Mouse (Mus musculus) left cerebral cortex, postnatal 10 days (tissue): ENCODE results near the gene Akap9. TPM values are rescaled to one million over a fixed set of nuclear protein-coding genes. Genes with fewer than 3 reads are reported as not detected.
"Not testable (repeated sequence)": the region's sequence is repeated elsewhere in the genome, so short reads cannot be mapped to it uniquely, and the experiment has no call there.

Experiments
- DNase-seq, 2 experiments: peaks; one replicate each; pipeline ENCODE4 v3.0.0; 2021 to 2022; ENCODE audit warnings: low spot score in 2 of 2, mixed read lengths in 1 of 2; ENCODE audit errors: extremely low spot score in 1 of 2
- intact Hi-C: fragments of 180-260 bp; cut with DNase I; formaldehyde crosslinking; loops from one replicate; pipeline ENCODE4 v1.15.1; 2025
- total RNA-seq, 2 experiments: library from RNA; stranded (reverse); gene quantifications; 2 replicates each; pipeline ENCODE4 v1.2.3; 2021

Akap9 gene
- total RNA-seq, 2 experiments from 2014 or later: 107 to 117 TPM

DNA sequence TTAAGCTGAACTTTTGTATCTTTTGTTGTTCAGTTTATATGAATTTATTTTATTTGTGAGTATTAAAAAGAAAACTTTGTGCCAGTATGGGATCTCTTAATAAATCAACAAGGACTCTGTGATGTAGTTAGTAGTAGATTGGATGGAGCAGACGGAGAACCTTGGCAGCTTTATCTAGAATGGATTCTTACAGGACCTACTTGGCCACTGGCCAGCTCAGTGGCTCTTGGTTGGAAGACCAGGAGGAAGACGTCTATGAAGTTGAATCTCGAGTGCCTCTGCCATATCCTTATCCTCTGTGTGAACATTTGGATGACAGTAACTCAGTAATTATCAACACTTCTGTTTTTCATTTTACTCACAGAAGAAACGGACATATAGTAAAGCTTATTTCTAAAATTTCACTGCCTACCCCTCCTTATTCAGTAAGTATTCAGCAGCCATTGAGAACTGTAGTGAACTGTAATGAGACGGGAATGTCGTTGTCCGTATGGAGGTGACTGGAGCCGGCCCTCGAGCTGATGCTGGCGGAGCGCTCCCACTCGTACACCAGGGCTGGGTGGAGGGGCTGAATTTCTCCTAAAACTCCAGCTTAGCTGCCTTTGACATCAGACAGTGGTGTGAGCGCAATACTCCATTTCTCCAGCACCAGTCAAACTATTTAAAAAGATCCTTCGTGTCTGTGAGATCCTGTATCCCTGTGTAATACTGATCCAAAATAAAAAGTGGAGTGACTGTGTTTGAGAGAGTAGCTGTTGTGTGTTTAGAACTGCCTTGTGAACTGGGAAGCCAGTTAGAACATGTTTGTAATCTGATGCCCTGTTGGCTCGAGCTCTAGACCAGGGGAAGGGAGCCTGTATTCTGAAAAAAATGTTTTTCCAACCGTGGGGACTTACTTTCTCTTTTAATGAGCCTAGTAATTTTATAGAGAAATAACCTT, 96.2 kb downstream of the Akap9 start:
- intact Hi-C loops: no loop called here
- peak in 1 of 2 experiments; percentile 50 for DNase-seq

- no peak for DNase-seq
- intact Hi-C loops: no loop called here
Measured at GRCm38 (mm10) chr5:4024727-4025126, 96.9 kb downstream of the Akap9 start.

GRCm38 (mm10) chr5:4026336-4026735, 98.5 kb downstream of the Akap9 start:
- DNase-seq, intact Hi-C loops: not testable (repeated sequence)

GRCm38 (mm10) chr5:4028486-4029173, 100.8 kb downstream of the Akap9 start:
- intact Hi-C loops: no loop called here
- no peak for DNase-seq

- intact Hi-C loops: no loop called here
- DNase-seq: no peak
Measured at GRCm38 (mm10) chr5:4031846-4032245, 104.0 kb downstream of the Akap9 start.

DNA sequence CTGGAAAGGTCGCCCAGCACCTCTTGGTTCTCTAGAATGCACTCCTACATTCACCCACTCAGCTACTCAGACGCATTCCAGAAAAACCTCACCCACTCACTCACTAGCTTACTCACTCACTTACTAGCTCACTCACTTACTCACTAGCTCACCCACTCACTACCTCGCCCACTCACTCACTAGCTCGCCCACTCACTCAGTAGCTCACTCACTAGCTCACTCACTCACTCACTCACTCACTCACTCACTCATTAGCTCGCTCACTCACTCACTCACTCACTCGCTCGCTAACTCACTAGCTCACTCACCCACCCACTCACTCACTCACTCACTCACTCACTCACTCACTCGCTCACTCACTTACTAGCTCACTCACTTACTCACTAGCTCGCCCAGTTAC, 108.8 kb downstream of the Akap9 start:
- intact Hi-C loops: no loop called here
- no peak for DNase-seq

DNA sequence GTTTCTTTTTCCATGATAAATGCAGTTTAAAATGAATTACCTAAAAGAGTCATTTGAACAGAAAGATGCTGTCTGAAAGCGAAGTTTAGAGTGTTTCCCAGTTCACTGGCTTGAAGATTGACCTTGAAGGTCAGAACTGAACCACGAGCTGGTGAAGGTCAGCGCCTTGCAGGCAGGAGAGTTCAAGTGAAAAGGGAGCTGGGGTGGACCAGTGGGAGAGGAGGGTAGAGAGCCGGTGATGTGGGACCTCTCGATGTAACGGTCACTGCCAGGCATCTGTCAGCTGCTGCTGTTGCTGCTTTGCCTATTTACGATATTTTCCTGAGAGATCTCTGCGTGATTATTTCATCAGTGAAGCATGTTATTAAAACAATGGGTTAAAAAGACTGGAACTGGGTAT, 111.5 kb downstream of the Akap9 start:
- DNase-seq: no peak
- intact Hi-C loops: no loop called here

- DNase-seq: no peak
- intact Hi-C loops: no loop called here
Measured at GRCm38 (mm10) chr5:4040372-4040771, 112.5 kb downstream of the Akap9 start.

DNA sequence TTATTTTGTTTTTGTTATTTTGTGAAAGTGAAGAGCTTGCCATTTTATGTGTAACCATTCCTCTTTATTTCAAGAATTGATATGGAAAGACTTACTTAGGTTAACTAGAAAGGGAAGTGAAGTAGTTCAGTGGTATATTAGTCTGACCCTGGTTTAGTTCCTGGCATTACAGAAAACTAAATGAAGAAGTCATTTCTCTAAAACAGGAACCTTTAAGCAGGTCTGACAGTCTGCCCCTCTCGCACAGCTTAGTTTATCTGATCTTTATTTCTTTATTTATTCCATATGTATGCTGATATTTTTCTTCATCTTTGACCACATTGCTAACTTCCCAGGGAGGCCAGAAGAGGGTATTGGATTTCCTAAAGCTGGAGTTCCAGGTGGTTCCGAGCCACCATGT, 113.1 kb downstream of the Akap9 start:
- intact Hi-C loops: no loop called here
- no peak for DNase-seq

DNA sequence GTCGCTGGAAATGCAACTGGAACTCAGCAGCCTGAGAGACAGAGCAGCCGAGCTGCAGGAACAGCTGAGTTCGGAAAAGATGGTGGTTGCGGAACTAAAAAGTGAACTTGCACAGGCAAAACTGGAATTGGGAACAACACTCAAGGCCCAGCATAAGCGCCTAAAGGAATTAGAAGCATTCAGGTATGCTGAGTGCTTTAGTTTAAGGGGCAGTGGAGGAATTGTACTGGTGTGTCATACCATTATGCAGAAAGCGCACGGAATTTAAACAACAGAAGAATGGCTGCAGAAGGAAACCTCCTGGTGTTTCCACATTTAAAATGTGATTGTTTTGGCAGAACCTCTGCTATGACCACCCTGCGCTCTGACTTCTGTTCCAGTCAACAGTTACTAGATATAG, 132.5 kb downstream of the Akap9 start:
- intact Hi-C loops: loop anchor here (10.0 kb wide), 1 partner anchor 86 kb away; no protein-coding TSS in a partner anchor
- DNase-seq: no peak

DNA sequence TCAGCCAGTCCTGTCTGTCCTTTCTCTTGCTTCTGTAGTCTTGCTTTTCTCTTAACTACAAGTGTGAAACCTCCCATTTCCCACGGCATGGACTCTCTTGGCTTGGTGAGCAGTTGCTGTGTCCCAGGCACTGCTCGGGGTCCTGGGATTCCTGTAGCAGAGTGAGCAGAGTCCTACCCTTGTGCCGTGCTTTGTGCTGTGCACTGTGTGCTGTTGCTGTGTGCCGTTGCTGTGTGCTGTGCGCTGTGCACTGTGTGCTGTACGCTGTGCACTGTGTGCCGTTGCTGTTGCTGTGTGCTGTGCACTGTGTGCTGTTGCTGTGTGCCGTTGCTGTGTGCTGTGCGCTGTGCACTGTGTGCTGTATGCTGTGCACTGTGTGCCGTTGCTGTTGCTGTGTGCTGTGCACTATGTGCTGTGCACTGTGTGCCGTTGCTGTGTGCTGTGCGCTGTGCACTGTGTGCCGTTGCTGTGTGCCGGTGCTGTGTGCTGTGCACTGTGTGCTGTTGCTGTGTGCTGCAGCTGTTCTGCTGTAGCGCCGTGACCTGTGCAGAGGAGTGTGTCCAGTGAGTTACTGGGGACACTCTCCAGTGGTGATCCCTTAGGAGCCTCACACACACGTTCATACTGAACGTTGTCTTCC, 138.7 kb downstream of the Akap9 start:
- intact Hi-C loops: loop anchor here (10.0 kb wide), 1 partner anchor 92 kb away; no protein-coding TSS in a partner anchor

DNA sequence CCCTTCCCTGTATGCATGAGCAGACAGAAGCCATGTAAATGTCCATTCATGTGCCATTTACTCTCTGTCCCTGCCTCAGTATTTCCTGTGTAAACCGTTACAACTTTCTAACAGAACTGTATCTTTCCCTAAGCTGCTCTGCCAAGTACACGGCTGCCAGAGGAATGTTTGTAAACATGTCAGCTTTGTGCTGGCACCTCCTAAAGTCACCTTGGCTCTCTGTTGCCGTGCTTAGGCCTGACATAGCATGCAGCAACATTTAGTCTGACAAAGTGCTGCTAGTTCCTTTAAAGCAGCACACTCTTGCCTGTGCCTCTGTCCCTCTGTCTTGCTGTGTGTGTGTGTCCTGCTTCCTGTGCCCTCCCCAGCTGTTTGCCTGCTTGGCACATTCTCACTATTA, 139.3 kb downstream of the Akap9 start:
- intact Hi-C loops: loop anchor here (10.0 kb wide), 1 partner anchor 92 kb away; no protein-coding TSS in a partner anchor
- no peak for DNase-seq

More for the DNA sequence above, 138.7 kb downstream of the Akap9 start:
- DNase-seq: no peak

DNA sequence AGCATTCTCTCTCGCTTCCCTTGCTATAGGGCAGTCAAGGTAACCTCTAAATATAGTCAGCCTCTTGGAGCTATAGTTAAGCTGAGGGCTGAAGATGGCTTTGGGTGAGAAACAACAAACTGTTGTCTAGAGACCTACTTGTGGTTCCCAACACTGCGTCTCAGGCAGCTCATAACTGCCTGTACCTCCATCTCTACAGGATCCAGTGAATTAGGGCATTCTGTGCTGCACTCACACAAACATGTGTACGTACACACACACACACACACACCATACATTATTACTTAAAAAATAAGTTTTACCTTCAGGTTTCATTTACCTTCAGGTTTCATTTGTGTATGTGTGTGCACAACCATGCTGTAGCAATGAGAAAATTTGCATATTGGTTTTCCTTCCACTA, 151.2 kb downstream of the Akap9 start:
- DNase-seq: no peak
- intact Hi-C loops: no loop called here

GRCm38 (mm10) chr5:4080861-4081260, 153.0 kb downstream of the Akap9 start:
- no peak for DNase-seq
- intact Hi-C loops: no loop called here

DNA sequence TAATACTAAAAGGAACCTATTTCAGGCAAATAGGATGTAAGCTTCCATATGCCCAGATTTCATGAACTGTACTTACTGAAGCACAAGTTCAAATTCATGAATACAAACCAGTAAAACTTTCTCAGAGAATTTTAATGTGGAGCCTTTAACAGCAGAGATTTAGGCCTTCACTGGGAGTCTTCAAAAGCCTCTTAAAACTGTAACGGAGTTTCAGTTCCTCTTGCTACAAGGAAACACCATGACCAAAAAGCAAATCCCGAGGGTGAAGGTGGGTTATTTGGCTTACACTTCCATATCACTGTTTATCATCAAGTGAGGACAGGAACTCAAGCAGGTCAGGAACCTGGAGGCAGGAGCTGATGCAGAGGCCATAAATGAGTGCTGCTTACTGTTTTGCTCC, 153.7 kb downstream of the Akap9 start:
- intact Hi-C loops: no loop called here
- no peak for DNase-seq

GRCm38 (mm10) chr5:4084948-4085347, 157.1 kb downstream of the Akap9 start:
- intact Hi-C loops: no loop called here
- DNase-seq: no peak

GRCm38 (mm10) chr5:4086309-4086708, 158.5 kb downstream of the Akap9 start:
- intact Hi-C loops: no loop called here
- DNase-seq: no peak

GRCm38 (mm10) chr5:4088190-4088589, 160.3 kb downstream of the Akap9 start:
- no peak for DNase-seq
- intact Hi-C loops: no loop called here

GRCm38 (mm10) chr5:4094471-4094870, 166.6 kb downstream of the Akap9 start:
- intact Hi-C loops: no loop called here
- no peak for DNase-seq
